Mouse (Mus musculus) liver (tissue): ENCODE measurements at regions not wholly inside any gene's neighbourhood (a gene's known extent, or its start where the extent isn't known, plus 50 kb on each side); places are given as distances from the start of the nearest gene placed in this dataset.
"Not testable (repeated sequence)": the region's sequence is repeated elsewhere in the genome, so short reads cannot be mapped to it uniquely, and the experiment has no call there.

Source experiments
- DNase-seq: peaks from one replicate; pipeline ENCODE4 v3.0.0-alpha.2; 2020; ENCODE audit warnings: mixed read lengths

DNA sequence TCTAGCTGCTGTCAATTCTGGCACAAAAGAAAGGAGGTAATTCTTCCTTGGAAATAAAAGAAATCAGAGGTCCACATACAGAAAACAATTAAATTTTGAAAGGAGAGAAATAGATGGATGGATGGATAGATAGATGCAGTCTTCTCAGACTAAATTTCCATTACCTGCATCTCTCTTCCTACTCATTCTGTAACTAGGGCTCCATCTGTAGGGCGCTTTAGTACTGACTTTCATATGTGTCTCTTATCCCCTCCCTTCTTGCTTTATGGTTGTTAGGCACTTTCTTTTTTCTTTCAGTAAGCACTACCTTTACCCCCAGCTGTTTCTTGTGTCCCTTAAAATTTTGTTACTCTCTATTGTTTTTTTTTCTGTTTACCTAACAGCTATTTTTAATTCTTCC lies 72.9 kb upstream of the Olfr1324 start:
- no peak for DNase-seq

- not testable (repeated sequence) for DNase-seq
These were observed 62.2 kb upstream of the Olfr1324 start for GRCm38 (mm10) chrX:50490477-50490967.
